Mouse (Mus musculus) CH12.LX (cell line): ENCODE data around the gene Mprip. TPM values are rescaled to one million over a fixed set of nuclear protein-coding genes. Genes with fewer than 3 reads are reported as not detected.
"Not testable (repeated sequence)": the region's sequence is repeated elsewhere in the genome, so short reads cannot be mapped to it uniquely, and the experiment has no call there.

Source experiments
- DNase-seq: peaks from one replicate; pipeline ENCODE4 v3.0.0-alpha.2; 2013; ENCODE audit errors: extremely low read depth
- H3K27ac ChIP-seq: 2 replicates; pipeline ENCODE4 v1.5.1; 2012; ENCODE audit warnings: low read depth, mild to moderate bottlenecking, control low read depth, moderate library complexity; ENCODE audit not compliant: insufficient read depth
- H3K27me3 ChIP-seq: replicated peaks from 2 replicates; pipeline ENCODE3; 2012; ENCODE audit warnings: inconsistent platforms
- H3K36me3 ChIP-seq, 2 experiments: replicated peaks in 1 of 2; 2 replicates each; pipeline versions ENCODE3 to v1.6.1; 2012; ENCODE audit warnings: inconsistent platforms in 1 of 2, low read length in 1 of 2, mild to moderate bottlenecking in 1 of 2, mixed read lengths in 1 of 2, moderate library complexity in 1 of 2; ENCODE audit not compliant: control insufficient read depth in 1 of 2, insufficient read depth in 1 of 2
- H3K4me1 ChIP-seq, 2 experiments: 2 replicates each; pipeline ENCODE4 v1.6.1; 2012; ENCODE audit warnings: inconsistent platforms in 1 of 2, moderate library complexity in 1 of 2; ENCODE audit not compliant: insufficient read depth in 2 of 2, control insufficient read depth in 1 of 2
- H3K4me2 ChIP-seq: 2 replicates; pipeline ENCODE4 v1.6.1; 2012; ENCODE audit warnings: low read depth, mild to moderate bottlenecking, control low read depth; ENCODE audit not compliant: poor library complexity, insufficient read depth, severe bottlenecking
- H3K4me3 ChIP-seq, 3 experiments: fragments of 150-350 bp in 1 of 3; sonication (generic) in 1 of 3; replicated peaks in 1 of 3; 2 replicates each; pipeline versions ENCODE3 to v1.5.1; 2011 to 2012; ENCODE audit warnings: low read depth in 2 of 3, low read length in 2 of 3, mild to moderate bottlenecking in 2 of 3, moderate library complexity in 2 of 3, control low read depth in 1 of 3, improper control_type of control experiment in 1 of 3, inconsistent platforms in 1 of 3, mixed read lengths in 1 of 3; ENCODE audit not compliant: poor library complexity in 1 of 3
- H3K79me2 ChIP-seq: replicated peaks from 2 replicates; pipeline ENCODE4 v1.6.1; 2012; ENCODE audit warnings: mild to moderate bottlenecking, moderate library complexity; ENCODE audit not compliant: control insufficient read depth, poor library complexity, insufficient read depth, severe bottlenecking; ENCODE audit errors: extremely low read depth
- H3K9ac ChIP-seq: 2 replicates; pipeline ENCODE4 v1.6.1; 2012; ENCODE audit warnings: low read depth, mild to moderate bottlenecking, control low read depth, moderate library complexity; ENCODE audit not compliant: insufficient read depth
- H3K9me3 ChIP-seq: replicated peaks from 2 replicates; pipeline ENCODE3; 2012; ENCODE audit warnings: low read length, inconsistent platforms, mixed read lengths
- BHLHE40 ChIP-seq: IDR thresholded peaks from 2 replicates; pipeline ENCODE4 v1.6.1; 2011; ENCODE audit warnings: mild to moderate bottlenecking, low read depth, low read length, improper control_type of control experiment
- CTCF ChIP-seq, 2 experiments: IDR thresholded peaks in 1 of 2; conservative IDR thresholded peaks in 1 of 2; 2 replicates each; pipeline ENCODE4 v1.5.1; 2011 to 2012; ENCODE audit warnings: low read depth in 2 of 2, low read length in 2 of 2, improper control_type of control experiment in 1 of 2, inconsistent platforms in 1 of 2, mild to moderate bottlenecking in 1 of 2, moderate library complexity in 1 of 2
- MAZ ChIP-seq: IDR thresholded peaks from 2 replicates; pipeline ENCODE4 v1.6.1; 2012; ENCODE audit warnings: low read depth, mild to moderate bottlenecking, inconsistent platforms, low read length, improper control_type of control experiment, moderate library complexity
- NRF1 ChIP-seq: IDR thresholded peaks from 2 replicates; pipeline ENCODE4 v1.6.1; 2014; ENCODE audit warnings: low read depth, mild to moderate bottlenecking, inconsistent platforms, low read length, improper control_type of control experiment, moderate library complexity
- PAX5 ChIP-seq: IDR thresholded peaks from 2 replicates; pipeline ENCODE4 v1.6.1; 2012; ENCODE audit warnings: low read length, inconsistent platforms, mixed read lengths
- POLR2AphosphoS2 ChIP-seq: IDR thresholded peaks from 2 replicates; pipeline ENCODE4 v1.6.1; 2011; ENCODE audit warnings: low read depth, low read length, improper control_type of control experiment
- SIN3A ChIP-seq: IDR thresholded peaks from 2 replicates; pipeline ENCODE4 v1.6.1; 2012; ENCODE audit warnings: low read length, improper control_type of control experiment, inconsistent platforms
- dilution Hi-C: fragments of 300-500 bp; cut with MboI; formaldehyde crosslinking; loops from 2 replicates; pipeline ENCODE4 v1.14.3; 2020; ENCODE audit warnings: low sequenced_read_pairs; ENCODE audit not compliant: extremely low pct_unique_long_range_greater_than_20kb, extremely low pct_ligation_motif_present
- in situ Hi-C: fragments of 300-500 bp; cut with MboI; formaldehyde crosslinking; loops from 3 replicates; pipeline ENCODE4 v1.14.3; 2019; ENCODE audit warnings: low sequenced_read_pairs, low pct_ligation_motif_present, low pct_unique_long_range_greater_than_20kb, mixed read lengths
- polyA plus RNA-seq: library from polyadenylated mRNA; unstranded; fragments of >175 nt; gene quantifications from 2 replicates; pipeline ENCODE4 v1.2.1, GENCODE M21; 2012; ENCODE audit warnings: low read depth; ENCODE audit not compliant: insufficient read length
- total RNA-seq, 2 experiments: library from RNA; depleted of rRNA; stranded (reverse); fragments of 300-350 nt in 1 of 2; fragments of >200 nt in 1 of 2; gene quantifications; 2 replicates each; pipeline ENCODE4 v1.2.3; 2012 to 2014

The Mprip gene
- total and polyA plus RNA-seq, 3 experiments: 50.6 to 59.5 (median 56.4) TPM

GRCm38 (mm10) chr11:59674746-59675145 lies 13.6 kb downstream of the Mprip start:
- H3K4me2 ChIP-seq, in situ Hi-C loops, DNase-seq, H3K27me3 ChIP-seq, H3K27ac ChIP-seq, H3K79me2 ChIP-seq, dilution Hi-C loops, H3K4me3 ChIP-seq, H3K9ac ChIP-seq, H3K4me1 ChIP-seq, H3K9me3 ChIP-seq: not testable (repeated sequence)
- peaks cover 0 to 26% of the 10 kb centered on the region in 2 experiments for H3K36me3 ChIP-seq

- in situ Hi-C loops (no loop called here), dilution Hi-C loops (no loop called here)
- H3K9me3 ChIP-seq: no peaks in the 10 kb centered on the region
These were observed 16.7 kb downstream of the Mprip start for GRCm38 (mm10) chr11:59677767-59678166.

GRCm38 (mm10) chr11:59678693-59679092 lies 17.6 kb downstream of the Mprip start:
- in situ Hi-C loops: no loop called here
- peaks cover 0 to 9% of the 10 kb centered on the region in 2 experiments; a peak in 3 of 4 replicates for H3K4me1 ChIP-seq
- H3K79me2 ChIP-seq: no peaks in the 10 kb centered on the region
- H3K9me3 ChIP-seq: no peaks in the 10 kb centered on the region
- dilution Hi-C loops: no loop called here
- no peak overlapping the region for H3K4me2 ChIP-seq
- H3K27me3 ChIP-seq: no peaks in the 10 kb centered on the region
- peaks cover 0 to 34% of the 10 kb centered on the region in 2 experiments for H3K36me3 ChIP-seq
- no peak overlapping the region for H3K4me3 ChIP-seq
- TF ChIP-seq SIN3A: no peak
- peak in 1 of 2 experiments; percentile 12; a peak in 1 of 4 replicates for TF ChIP-seq CTCF (conservative IDR thresholded peaks at IDR 0.05 in 1 of 2, IDR thresholded peaks at IDR 0.05 in 1 of 2; ENCODE audit: low read depth in 2 of 2, low read length in 2 of 2)
- TF ChIP-seq BHLHE40: no peak
- H3K9ac ChIP-seq: no peak overlapping the region
- no peak for DNase-seq
- H3K27ac ChIP-seq: no peak overlapping the region

More at GRCm38 (mm10) chr11:59677767-59678166, 16.7 kb downstream of the Mprip start:
- H3K27ac ChIP-seq: no peak overlapping the region
- peaks cover 0 to 35% of the 10 kb centered on the region in 2 experiments for H3K36me3 ChIP-seq
- H3K4me1 ChIP-seq: peaks cover 0 to 9% of the 10 kb centered on the region in 2 experiments; a peak in 3 of 4 replicates
- no peak for TF ChIP-seq POLR2AphosphoS2
- TF ChIP-seq CTCF (conservative IDR thresholded peaks at IDR 0.05 in 1 of 2, IDR thresholded peaks at IDR 0.05 in 1 of 2; ENCODE audit: low read depth in 2 of 2, low read length in 2 of 2): no peak
- TF ChIP-seq PAX5: no peak
- no peak for TF ChIP-seq MAZ
- no peak for TF ChIP-seq NRF1
- no peak overlapping the region for H3K9ac ChIP-seq
- no peak overlapping the region for H3K4me3 ChIP-seq
- H3K79me2 ChIP-seq: no peaks in the 10 kb centered on the region
- no peak overlapping the region for H3K4me2 ChIP-seq
- H3K27me3 ChIP-seq: no peaks in the 10 kb centered on the region
- DNase-seq: no peak
